Mouse (Mus musculus): ENCODE measurements at regions not wholly inside any gene's neighbourhood (a gene's known extent, or its start where the extent isn't known, plus 50 kb on each side); places are given as distances from the start of the nearest gene placed in this dataset.

- no peak for TF ChIP-seq MYC (IDR thresholded peaks at IDR 0.05; ENCODE audit: low read depth, low read length)
- TF ChIP-seq USF1 (IDR thresholded peaks at IDR 0.05; ENCODE audit: low read depth, low read length), result no peak
- no peak for TF ChIP-seq CHD1 (IDR thresholded peaks at IDR 0.05; ENCODE audit: low read depth, low read length)
- TF ChIP-seq IRF4 (IDR thresholded peaks at IDR 0.05; ENCODE audit: low read depth, low read length), result no peak
- TF ChIP-seq JUND (conservative IDR thresholded peaks at IDR 0.05; ENCODE audit: low read depth, low read length), result no peak
- no peak for TF ChIP-seq TCF12 (IDR thresholded peaks at IDR 0.05; ENCODE audit: low read depth, low read length)
- TF ChIP-seq POLR2A (IDR thresholded peaks at IDR 0.05; ENCODE audit: low read depth, low read length), result no peak
- no peak for TF ChIP-seq ZC3H11A (IDR thresholded peaks at IDR 0.05; ENCODE audit: low read depth, low read length)
- no peak for TF ChIP-seq EP300 (IDR thresholded peaks at IDR 0.05; ENCODE audit: low read length)
- no peak for TF ChIP-seq CTCF (conservative IDR thresholded peaks at IDR 0.05 in 1 of 2, IDR thresholded peaks at IDR 0.05 in 1 of 2; ENCODE audit: low read depth in 2 of 2, low read length in 2 of 2)
- no peak for TF ChIP-seq MAFK (IDR thresholded peaks at IDR 0.05; ENCODE audit: insufficient replicate concordance, low read length)
- no peak for TF ChIP-seq NELFE (IDR thresholded peaks at IDR 0.05; ENCODE audit: low read depth, low read length)
- TF ChIP-seq TBP (conservative IDR thresholded peaks at IDR 0.05; ENCODE audit: low read depth, low read length), result no peak
Observed at GRCm38 (mm10) chr8:26835076-26835475, 142.0 kb upstream of the Zfp703 start.
